Mouse (Mus musculus) left cerebral cortex, postnatal 10 days (tissue): ENCODE measurements around the gene Ildr2. TPM values are rescaled to one million over a fixed set of nuclear protein-coding genes. Genes with fewer than 3 reads are reported as not detected.

Experiments
- total RNA-seq, 2 experiments: library from RNA; stranded (reverse); gene quantifications; 2 replicates each; pipeline ENCODE4 v1.2.3; 2021

The Ildr2 gene
- total RNA-seq, 2 experiments from 2014 or later, result 147 to 154 TPM

Other genes with a start within 250 kb of the Ildr2 start
- gene Dusp27, start 126.2 kb upstream of the Ildr2 start, total RNA-seq, result under 1 TPM; 0.45 to 0.54 TPM
- not detected for gene Gpa33, start 123.9 kb upstream of the Ildr2 start, total RNA-seq
- gene Mael, start 15.4 kb upstream of the Ildr2 start, total RNA-seq, result under 1 TPM in 1 of 2 experiments, not detected in 1; 0.43 TPM
- gene Tada1, start 125.0 kb downstream of the Ildr2 start, total RNA-seq, result 10 to 100 TPM; 33.3 to 36.3 TPM
- 10 to 100 TPM; 37.0 to 41.3 TPM for gene Pogk, start 155.7 kb downstream of the Ildr2 start, total RNA-seq
- gene Gm4846, start 243.4 kb downstream of the Ildr2 start, total RNA-seq, result not detected